Mouse (Mus musculus) fat pad, adult 2 months (tissue): Measurements from ENCODE around the gene 9930022D16Rik.

Experiments
- DNase-seq: peaks from one replicate; pipeline ENCODE4 v3.0.0-alpha.2; 2011; ENCODE audit warnings: low read depth, low spot score; ENCODE audit errors: extremely low read depth

9930022D16Rik gene

DNA sequence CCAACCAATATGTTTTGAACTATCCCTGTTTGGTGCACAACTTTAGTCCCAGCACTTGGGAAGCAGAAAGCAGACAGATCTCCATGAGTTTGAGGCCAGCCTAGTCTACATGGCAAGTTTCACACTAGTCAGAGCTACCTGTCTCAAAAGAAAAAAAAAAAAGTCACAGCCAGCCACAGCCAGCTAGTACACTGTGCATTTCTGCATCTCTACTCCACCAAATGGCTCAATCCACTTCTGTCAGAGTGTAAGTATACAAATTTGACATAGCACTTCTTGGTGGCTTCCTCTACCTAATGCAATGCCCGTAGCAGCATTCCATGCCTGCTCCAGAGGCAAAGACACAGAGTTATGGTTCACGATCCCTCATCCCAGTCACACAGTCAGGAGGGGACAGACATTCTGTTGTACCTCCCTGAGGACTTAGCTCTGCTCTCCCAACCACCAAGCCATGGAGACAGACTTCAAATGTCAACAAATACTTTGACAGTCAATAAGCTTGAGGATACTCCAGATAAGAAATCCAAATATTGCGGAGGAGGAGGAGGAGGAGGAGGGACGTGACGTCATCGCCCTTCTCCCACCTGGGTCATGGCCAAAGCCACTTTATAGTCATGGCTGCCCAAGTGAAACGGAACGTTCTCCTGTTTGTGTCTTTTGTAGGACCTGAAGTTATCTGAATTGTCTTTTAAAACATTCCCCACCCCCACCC, 3.1 kb downstream of the 9930022D16Rik start:
- no peak for DNase-seq

DNA sequence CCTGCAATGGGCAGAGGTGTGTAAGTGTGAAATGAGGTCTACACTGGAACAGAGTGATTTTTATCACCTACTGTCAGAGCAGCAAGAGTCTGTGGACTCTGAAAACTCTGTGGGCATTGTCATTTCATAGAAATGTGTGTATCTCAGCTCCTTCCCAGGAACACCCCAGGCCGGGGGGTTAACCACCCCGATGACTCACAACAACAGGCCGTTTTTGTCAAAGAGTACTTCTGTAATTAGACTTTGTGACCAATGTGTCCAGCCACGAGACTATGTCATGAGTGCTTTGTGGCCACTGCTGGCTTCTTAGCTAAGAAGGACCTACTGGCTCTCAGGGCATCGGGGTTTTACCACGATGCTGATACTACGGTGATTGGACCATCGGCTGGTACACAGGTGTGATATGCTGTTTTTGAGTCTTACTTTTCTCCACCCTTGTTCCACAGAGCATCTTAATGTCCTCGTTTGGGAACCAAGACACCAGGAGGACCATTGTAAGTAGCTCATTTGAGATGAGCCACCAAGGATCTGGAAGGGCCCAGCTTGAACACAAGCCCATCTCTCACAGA, 3.8 kb downstream of the 9930022D16Rik start:
- DNase-seq, result no peak

GRCm38 (mm10) chr11:109419461-109419860, 5.7 kb downstream of the 9930022D16Rik start:
- DNase-seq, result no peak

GRCm38 (mm10) chr11:109419961-109420566, 6.3 kb downstream of the 9930022D16Rik start:
- DNase-seq, result no peak

GRCm38 (mm10) chr11:109420567-109420962, 6.8 kb downstream of the 9930022D16Rik start:
- no peak for DNase-seq

- DNase-seq, result no peak
Observed at GRCm38 (mm10) chr11:109421205-109421604, 7.5 kb downstream of the 9930022D16Rik start.

GRCm38 (mm10) chr11:109422263-109422662, 8.5 kb downstream of the 9930022D16Rik start:
- DNase-seq, result no peak

- no peak for DNase-seq
Observed at GRCm38 (mm10) chr11:109423294-109423693, 9.6 kb downstream of the 9930022D16Rik start.

DNA sequence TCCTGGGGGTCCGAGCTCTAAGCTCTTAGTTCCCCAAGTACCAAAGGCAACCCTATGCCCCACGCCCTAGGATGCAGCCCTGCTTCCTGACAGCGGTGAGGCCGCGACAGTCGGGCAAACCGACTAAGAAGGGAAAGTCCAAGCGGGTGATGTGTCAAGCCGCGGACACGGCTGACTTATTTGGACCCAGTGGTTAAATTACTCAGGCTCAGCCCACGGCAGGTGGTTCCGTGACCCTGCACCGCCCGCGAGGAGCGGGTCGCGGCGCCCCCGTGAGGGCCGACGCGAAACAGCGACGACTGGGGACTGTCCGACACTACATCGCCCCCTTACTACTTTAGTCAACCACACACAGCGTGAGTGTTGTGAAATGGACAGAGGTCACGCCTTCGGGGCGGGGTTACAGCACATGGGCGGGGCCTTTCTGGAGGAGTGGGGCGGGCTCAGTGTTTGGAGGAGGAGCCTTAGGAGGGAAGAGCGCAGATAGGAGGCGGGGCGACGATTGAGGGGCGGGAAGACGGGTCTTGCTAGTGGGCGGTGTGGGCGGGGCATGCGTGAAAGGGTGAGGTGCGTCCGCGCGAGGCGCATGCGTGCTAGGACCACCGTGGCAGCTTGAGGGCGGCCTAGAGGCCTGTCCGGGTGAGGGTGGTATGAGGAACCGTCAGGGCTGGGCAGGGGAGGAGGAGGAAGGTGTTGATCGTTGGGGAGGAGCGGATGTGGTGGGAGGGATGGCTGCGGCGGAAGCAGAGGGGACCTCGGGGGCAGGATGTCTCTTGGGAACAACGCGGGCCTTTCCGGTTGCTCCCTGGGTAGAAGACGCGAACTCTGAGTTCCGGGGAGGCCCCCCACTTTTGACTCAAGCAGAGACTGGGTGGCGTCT, 11.9 kb downstream of the 9930022D16Rik start, which contains the start of gene Amz2:
Gene Amz2 (plus strand): TSS at position 555 of the 880 bp plus-strand sequence.
- peak; percentile 69 for DNase-seq

GRCm38 (mm10) chr11:109426272-109426586, 12.5 kb downstream of the 9930022D16Rik start:
- DNase-seq, result no peak

DNA sequence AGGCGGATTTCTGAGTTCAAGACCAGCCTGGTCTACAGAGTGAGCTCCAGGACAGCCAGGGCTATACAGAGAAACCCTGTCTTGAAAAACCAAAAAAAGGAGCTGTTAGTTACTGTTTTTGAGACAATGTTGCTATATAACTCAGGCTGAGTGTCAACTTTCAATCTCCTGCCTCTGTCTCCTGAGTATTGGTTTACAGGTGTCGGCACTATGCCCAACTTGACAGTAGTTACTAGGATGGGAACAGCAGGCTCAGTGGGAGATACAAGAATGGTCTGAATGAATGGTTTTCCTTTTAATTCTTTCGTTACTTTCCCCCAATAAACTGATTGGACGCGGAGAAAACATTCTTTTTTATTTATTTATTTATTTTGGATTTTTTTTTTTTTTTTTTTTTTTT, 13.6 kb downstream of the 9930022D16Rik start:
- DNase-seq, result no peak

DNA sequence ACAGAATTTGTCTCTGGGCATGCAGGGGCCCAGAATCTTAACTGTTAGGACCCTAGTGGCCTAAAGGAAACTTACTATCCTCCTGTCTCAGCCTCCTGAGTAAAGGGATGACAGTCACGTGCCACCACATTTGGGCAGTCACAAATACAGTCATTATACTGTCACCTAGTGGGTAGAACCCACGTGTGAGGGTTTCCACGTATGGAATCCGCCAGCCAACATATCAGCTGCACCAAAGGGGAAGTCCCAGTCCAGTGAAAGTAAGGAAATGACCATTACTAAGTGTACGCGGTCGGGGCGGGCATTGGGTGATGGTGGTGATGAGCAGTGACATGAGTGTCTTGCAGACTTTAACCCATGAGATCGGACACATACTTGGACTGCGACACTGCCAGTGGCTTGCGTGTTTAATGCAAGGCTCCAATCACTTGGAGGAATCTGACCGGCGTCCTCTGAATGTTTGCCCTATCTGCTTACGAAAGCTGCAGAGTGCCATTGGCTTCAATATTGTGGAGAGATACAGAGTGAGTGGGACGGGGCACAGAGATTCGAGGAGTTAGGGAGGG, 20.6 kb downstream of the 9930022D16Rik start:
- DNase-seq, result no peak

DNA sequence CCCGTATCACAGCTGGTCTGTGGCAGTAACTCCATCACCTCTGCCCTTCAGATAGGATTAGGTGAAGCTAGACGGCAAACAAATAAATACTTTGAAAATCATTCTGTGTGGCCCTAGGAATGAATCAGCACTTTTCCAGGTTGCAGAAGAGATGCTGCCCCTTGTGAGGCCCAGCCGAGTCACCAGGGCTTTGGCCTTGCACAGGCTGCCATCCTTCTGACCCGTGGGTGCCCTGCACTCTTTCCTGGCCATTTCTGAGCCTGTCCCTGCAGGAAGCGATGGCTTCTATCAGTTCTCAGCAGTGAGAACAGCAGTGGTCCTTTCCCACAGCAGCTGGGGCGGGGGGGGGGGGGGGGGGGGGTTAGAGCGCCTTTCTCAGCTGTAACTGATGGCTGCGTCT, 23.2 kb downstream of the 9930022D16Rik start:
- DNase-seq, result no peak

DNA sequence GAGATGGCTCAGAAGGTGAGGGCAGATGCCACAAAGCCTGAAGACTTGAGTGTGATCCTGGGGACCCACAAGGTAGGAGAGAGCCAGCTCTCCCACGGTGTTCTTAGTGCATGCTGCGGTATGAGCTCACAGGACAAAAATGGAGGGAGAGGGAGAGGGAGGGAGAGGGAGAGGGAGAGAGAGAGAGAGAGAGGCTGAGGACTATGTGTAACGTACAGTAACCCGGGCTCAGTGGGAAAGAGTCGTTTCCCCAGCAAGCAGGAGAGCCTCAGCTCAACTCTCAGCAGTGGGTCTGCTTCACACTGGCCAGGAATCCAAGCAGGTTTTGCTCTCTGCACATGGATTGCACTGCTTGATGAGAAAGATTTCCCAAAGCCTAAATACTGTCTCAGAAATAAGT, 25.5 kb downstream of the 9930022D16Rik start:
- DNase-seq, result no peak

DNA sequence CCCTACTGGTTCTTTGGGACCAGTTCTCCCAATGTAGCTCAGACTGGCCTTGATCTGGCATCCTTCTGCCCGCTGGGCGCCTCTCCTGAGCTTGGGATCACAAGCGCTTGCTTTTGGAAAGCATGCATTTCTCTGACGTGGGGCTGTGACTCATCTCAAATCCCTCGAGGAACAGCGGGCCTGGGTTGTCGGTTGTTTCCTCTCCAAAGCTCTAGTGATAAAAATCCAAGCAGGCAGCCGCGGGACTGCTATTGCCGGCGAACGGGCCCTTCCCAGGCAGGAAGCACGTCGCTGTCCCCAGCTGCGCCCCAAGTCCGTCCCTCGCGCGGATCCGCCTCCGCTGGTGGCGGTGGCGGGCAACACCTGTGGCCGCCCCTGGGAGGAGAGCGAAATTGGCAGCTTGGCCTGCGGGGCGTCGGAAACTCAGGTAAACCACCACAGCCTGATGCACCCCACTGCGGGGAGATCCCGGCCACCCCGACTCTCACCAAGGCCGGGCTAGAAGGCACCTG, 26.2 kb downstream of the 9930022D16Rik start:
- DNase-seq, result no peak

GRCm38 (mm10) chr11:109440641-109441040, 26.9 kb downstream of the 9930022D16Rik start:
- no peak for DNase-seq

- DNase-seq, result no peak
Observed at GRCm38 (mm10) chr11:109441119-109441518, 27.4 kb downstream of the 9930022D16Rik start.

DNA sequence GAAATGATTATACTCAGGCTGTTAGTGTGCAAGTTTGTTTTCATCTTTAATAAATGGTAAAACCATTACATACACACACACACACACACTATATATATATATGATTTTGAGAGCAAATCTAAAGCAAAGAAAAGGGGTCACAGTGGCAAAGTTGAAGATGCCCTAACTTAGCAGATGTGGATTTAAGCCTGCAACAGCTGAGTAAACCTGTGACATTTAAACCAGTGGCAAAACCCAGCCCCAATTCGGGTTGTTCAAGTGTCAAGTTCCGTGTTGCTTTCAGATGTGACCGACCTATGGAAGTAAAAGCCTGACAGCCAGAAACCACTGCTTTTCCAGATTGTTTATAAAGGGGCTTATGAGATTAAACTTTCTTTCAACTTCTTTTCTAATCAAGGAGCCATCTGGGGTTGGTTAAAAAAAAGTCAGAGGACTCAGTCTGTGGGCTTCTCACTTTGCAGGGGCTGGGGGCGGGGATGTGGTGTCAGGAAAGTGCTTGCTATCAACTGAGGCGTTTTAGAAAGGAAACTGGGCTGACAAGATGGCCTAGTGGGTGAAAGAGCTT, 28.5 kb downstream of the 9930022D16Rik start:
- no peak for DNase-seq

DNA sequence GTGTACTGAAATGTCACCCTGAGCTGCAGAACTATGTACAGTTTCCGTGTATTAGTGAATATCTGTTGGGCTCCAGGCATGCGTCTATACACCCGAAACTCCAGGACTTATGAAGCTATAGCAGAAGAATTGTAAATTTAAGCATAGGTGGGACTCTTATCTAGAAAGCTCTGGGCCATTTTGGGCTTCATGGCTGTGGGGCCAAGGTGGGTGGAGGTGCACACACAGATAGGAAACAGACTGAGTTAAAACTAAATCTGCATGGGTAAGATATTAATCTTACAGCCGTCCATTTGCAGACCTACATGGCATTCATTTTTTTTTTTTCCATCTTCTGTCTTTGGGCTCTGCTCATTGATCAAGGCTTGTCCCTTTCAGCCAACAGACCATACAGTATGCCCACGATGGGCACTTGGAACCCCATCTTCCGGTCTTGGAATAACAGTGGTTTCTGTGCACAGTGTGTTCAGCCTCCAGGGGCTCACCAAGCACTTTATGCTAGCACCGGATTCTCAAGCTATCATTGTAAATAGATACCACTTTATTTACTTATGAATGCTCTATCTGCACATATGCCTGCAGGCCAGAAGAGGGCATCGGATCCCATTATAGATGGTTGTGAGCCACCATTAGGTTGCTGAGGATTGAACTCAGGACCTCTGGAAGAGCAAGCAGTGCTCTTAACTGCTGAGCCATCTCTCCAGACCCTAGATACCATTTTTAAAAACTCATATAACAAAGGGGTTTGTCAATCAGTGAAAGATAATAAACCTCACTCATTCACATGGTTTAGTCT, 29.9 kb downstream of the 9930022D16Rik start:
- no peak for DNase-seq

DNA sequence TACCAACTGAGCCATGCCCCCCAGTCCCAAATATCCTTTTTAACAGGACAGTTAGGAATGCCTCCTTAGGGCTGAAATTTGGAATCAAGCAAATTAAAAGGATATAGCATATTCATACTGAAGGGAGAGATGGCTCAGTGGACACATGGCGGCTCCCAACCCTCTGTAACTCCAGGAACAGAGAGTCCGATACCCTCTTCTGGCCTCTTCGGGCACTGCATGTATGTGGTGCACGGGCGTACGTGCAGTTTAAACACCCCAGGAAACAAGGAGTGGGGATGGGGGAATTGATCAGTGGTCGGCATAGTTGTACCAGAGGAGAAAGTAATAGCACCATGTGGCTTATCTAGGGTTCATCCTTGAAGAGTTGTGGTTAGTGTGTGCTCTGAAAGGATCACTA, 30.9 kb downstream of the 9930022D16Rik start:
- DNase-seq, result no peak
